Mouse (Mus musculus) liver (tissue): ENCODE data around the gene Ncf1.

Experiments used
- DNase-seq: peaks from one replicate; pipeline ENCODE4 v3.0.0-alpha.2; 2020; ENCODE audit warnings: mixed read lengths

Ncf1 gene

GRCm38 (mm10) chr5:134229391-134229790, at the start of gene Ncf1:
TSS of gene Ncf1 (minus strand) at chr5:134229625.
- DNase-seq = no peak

- no peak for DNase-seq
Measured at GRCm38 (mm10) chr5:134277109-134277508, 47.7 kb upstream of the Ncf1 start.

GRCm38 (mm10) chr5:134275556-134275955, 46.1 kb upstream of the Ncf1 start:
- no peak for DNase-seq

DNA sequence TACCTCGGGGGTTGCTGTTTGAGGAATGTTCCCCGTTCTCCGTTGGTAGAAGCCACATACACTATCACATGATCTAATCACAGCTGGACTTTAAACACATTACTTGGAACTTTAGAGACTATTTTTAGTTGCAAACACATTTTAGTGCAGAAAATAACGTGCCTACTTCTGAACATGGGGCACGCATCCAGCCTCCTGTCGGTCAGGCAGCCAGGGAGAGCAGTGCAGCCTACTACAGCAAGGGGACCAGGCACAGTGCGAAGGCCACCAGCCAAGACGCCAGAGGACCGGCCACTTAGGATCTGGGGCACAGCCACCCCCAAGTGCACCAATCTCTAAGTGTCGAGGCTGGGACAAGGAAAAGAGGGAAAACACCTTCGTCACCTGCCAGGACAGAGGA, 45.6 kb upstream of the Ncf1 start:
- DNase-seq = no peak

DNA sequence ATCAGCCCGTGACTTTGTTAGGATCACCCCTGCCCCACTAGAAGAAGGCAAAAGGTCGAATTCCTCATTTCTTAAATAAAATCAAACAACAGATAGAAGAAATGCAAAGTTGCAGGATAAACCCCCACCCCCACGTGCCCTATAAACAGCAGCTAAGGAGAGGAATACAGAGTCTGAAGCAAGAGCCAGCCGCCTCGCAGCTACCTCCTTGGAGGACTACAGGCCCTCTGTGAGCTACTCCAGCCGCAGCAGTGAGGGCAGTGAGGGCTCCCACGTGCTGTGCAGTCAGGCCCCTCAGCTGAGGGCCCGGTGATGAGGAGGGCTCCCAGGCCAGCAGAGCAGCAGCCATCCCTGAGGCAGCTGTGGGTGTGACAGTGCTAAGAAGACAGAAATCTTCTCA, 44.3 kb upstream of the Ncf1 start:
- no peak for DNase-seq

DNA sequence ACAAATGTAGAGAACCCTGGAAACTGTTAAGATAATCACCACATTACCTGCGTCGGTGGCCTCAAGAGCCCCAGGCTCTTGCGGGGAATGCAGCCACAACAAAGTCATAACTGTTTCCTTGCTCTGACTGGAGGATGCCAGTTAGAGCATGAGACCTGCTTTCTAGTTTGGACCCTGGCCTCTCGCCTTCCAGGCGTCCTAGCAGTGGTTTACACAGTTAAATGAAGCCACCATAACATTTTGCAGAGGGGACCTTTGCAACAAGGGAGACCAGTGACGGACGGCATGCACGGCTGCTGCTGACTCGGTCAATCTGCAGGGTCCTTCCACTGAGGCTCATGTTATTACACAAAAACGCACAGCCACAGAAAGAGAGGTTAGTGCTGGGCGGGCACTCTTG, 43.3 kb upstream of the Ncf1 start:
- no peak for DNase-seq

GRCm38 (mm10) chr5:134271421-134271820, 42.0 kb upstream of the Ncf1 start:
- no peak for DNase-seq

- DNase-seq = no peak
Measured at GRCm38 (mm10) chr5:134270566-134270965, 41.1 kb upstream of the Ncf1 start.

- no peak for DNase-seq
Measured at GRCm38 (mm10) chr5:134269751-134270150, 40.3 kb upstream of the Ncf1 start.

DNA sequence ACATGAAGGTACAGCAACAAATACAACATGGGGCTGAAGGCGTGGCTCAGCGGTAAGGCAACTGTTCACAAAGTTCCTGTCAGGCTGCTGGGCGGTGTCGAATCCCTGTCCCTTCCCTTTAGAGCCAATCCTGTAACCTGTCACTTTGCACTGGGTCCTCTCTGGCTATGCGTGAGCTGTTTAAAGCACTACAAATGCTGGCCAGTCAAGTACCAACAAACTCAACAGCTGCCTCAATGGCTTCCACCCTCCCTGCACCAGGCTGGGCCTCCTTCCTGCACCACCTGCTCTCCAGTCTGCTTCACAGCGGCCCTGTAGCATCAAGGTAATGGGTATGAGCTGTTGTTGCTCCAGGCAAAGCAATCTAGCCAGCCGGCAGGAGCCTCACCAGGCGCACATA, 39.3 kb upstream of the Ncf1 start:
- DNase-seq = no peak

- no peak for DNase-seq
Measured at GRCm38 (mm10) chr5:134266404-134266803, 37.0 kb upstream of the Ncf1 start.

DNA sequence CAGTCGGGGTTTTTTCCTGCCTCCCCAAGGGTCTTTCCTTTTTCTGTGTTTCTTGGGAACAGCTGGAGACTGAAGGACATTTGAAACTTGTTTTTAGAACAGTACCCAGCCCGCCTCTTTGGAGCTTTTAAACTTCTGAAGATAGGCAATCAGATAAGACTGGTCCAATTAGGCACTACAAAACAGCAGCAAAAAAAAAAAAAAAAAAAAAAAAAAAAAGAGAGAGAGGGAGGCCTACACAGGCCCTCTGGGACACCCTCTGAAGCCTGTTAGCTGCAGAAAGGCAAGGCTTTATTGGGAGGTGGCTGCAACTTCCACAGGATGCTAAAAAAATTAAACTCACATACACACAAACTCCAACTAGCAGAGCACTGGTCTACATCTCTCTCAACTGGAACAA, 36.5 kb upstream of the Ncf1 start:
- DNase-seq = no peak

GRCm38 (mm10) chr5:134260001-134260636, 30.7 kb upstream of the Ncf1 start:
- DNase-seq = no peak

- no peak for DNase-seq
Measured at GRCm38 (mm10) chr5:134258934-134259333, 29.5 kb upstream of the Ncf1 start.

- no peak for DNase-seq
Measured at GRCm38 (mm10) chr5:134258395-134258794, 29.0 kb upstream of the Ncf1 start.

GRCm38 (mm10) chr5:134257349-134258031, 28.1 kb upstream of the Ncf1 start:
- no peak for DNase-seq

DNA sequence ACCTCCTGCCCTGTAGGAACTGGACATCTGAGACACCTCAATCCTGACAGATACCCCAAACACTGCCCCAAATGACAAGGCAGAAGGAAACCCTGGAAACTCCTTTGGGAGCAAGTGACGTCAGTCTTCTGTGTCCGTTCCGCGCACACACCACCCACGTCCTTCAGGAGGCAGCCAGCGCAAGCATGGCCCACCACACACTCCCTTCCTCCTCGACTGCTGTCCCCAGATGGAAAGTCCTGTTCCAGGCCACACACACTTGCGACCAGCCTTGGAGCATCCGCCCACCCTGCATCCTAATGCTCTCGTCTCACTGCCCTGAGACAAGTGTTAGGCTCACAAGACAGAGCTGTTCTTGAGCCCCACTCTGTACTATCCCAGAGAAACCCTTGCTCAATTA, 25.9 kb upstream of the Ncf1 start:
- DNase-seq = no peak

DNA sequence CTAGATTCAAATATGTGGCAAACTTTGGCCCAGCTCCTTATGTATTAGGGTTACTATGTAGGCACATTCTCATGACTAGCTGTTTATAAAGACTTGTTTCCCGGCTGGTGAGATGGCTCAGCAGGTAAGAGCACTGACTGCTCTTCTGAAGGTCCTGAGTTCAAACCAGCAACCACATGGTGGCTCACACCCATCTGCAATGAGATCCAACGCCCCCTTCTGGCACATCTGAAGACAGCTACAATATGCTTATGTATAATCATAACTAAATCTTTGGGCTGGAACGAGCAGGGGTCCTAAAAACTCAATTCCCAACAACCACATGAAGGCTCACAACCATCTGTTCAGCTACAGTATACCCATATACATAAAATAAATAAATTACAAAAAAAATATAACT, 24.4 kb upstream of the Ncf1 start:
- DNase-seq = no peak

GRCm38 (mm10) chr5:134251083-134251482, 21.7 kb upstream of the Ncf1 start:
- DNase-seq = no peak

DNA sequence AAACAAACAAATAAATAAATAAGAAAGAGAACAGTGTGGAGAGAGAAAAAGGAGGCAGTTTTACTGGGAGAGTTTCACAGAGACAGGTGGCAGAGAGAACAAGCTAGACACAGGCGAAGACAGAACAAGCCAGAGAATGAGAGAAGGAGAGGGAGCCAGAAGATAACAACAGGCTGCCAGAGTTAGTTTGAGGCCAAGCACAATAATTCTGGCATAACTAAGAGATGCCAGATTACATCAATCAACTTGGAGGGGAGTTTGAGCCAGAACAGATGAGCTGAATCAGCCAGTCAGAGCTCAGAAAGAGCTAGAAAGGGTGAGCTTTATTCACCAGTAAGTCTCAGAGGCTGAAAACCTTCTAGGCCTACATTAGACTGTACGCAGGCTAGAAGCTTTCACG, 21.2 kb upstream of the Ncf1 start:
- DNase-seq = no peak

DNA sequence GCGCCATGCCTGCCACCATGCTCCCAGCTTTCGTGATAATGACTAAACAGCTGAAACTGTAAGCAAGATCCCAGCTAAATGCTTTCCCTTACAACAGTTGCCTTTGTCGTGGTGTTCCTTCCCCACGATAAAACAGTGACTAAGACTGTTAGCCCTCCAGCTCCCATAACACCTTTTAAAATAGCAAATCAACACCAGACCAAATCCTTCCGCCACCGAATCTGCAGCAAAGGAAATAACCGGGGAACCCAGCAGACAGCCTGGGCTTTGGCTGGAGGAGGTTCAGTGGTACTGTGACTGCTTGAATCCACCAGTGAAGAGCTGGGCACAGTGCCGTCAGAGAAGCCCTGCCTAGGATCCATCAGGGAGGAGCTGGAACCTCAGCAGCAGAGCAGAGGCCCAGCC, 19.8 kb upstream of the Ncf1 start:
- no peak for DNase-seq

DNA sequence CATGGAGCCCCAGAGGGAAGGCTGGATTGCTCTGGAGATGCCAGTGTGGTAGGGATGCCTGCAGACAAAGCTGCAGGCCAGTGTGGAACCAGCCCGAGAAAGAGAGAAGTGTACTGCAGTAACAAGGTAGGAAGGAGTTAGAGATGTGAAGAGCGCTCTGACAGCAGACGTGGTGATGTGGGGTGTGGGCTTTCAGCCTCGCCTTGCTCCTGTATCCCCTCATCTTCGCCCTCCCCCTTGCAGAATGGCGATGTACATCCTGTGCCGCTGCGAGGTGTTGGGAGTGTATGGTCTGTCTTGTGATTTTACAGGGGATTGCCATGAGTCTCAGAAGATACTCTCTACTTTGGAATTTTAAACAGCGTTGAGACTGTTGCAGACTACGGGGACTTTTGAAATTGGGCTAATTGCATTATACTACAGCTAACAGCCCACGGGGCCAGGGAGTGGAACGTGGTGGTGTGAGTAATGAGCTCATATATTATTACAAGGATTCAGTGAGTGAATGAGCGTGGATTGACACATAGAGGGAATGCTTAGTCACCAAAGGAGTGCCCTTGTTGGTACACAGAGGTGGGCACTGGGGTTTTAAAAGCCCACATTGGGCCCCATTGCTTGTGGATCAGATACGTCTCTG, 19.3 kb upstream of the Ncf1 start:
- DNase-seq = no peak

- DNase-seq = no peak
Measured at GRCm38 (mm10) chr5:134246146-134246545, 16.7 kb upstream of the Ncf1 start.

- no peak for DNase-seq
Measured at GRCm38 (mm10) chr5:134244890-134245289, 15.5 kb upstream of the Ncf1 start.
